Mouse (Mus musculus) heart, adult 2 months (tissue): Measurements from ENCODE around the gene Atp2b2.

Experiments
- CTCF ChIP-seq: fragments of 200-600 bp; IDR thresholded peaks from 2 replicates; pipeline ENCODE4 v1.8.1; 2022; ENCODE audit warnings: antibody characterized with exemption, mild to moderate bottlenecking, moderate library complexity
- EP300 ChIP-seq: fragments of 200-500 bp; IDR thresholded peaks from 2 replicates; pipeline ENCODE4 v1.6.1; 2011; ENCODE audit warnings: low read depth, low read length, control low read depth; ENCODE audit not compliant: insufficient read depth
- POLR2A ChIP-seq: fragments of 200-500 bp; IDR thresholded peaks from 2 replicates; pipeline ENCODE4 v1.6.1; 2011; ENCODE audit warnings: mild to moderate bottlenecking, low read depth, low read length, control low read depth; ENCODE audit not compliant: insufficient read depth

- TF ChIP-seq CTCF = no peak
- TF ChIP-seq POLR2A = no peak
- no peak for TF ChIP-seq EP300
Observed at GRCm38 (mm10) chr6:113731296-113731695, 311.1 kb downstream of the Atp2b2 start.
